Mouse (Mus musculus) G1E (cell line): ENCODE data around the gene Coro2a. TPM values are rescaled to one million over a fixed set of nuclear protein-coding genes. Genes with fewer than 3 reads are reported as not detected.
"Not testable (repeated sequence)": the region's sequence is repeated elsewhere in the genome, so short reads cannot be mapped to it uniquely, and the experiment has no call there.

ENCODE experiments used
- ATAC-seq: 2 replicates; pipeline ENCODE4 v1.8.0; 2016; ENCODE audit warnings: mild to moderate bottlenecking; ENCODE audit not compliant: insufficient number of reproducible peaks, poor library complexity, low FRiP score, severe bottlenecking; ENCODE audit errors: extremely low read depth
- DNase-seq: peaks from one replicate; pipeline ENCODE4 v3.0.0; 2012; ENCODE audit warnings: low spot score
- H3K27me3 ChIP-seq: 2 replicates; pipeline ENCODE4 v1.6.1; 2012; ENCODE audit warnings: mild to moderate bottlenecking, low read length, inconsistent platforms; ENCODE audit not compliant: insufficient read depth
- H3K36me3 ChIP-seq: replicated peaks from 2 replicates; pipeline ENCODE3; 2012; ENCODE audit warnings: mild to moderate bottlenecking, inconsistent platforms
- H3K4me1 ChIP-seq: 2 replicates; pipeline ENCODE4 v1.6.1; 2012; ENCODE audit warnings: low read depth, low read length, inconsistent platforms, mixed read lengths; ENCODE audit not compliant: insufficient read depth
- H3K4me3 ChIP-seq: 2 replicates; pipeline ENCODE4 v1.5.1; 2012; ENCODE audit warnings: low read depth, mild to moderate bottlenecking, inconsistent platforms, low read length, moderate library complexity, mixed read lengths
- H3K9me3 ChIP-seq: replicated peaks from 2 replicates; pipeline ENCODE4 v1.6.1; 2012; ENCODE audit warnings: inconsistent platforms
- CTCF ChIP-seq: IDR thresholded peaks from 2 replicates; pipeline ENCODE4 v1.5.1; 2012; ENCODE audit warnings: low read depth, low read length, inconsistent platforms, mixed read lengths
- GATA1 ChIP-seq: IDR thresholded peaks from 2 replicates; pipeline ENCODE4 v1.6.1; 2012; ENCODE audit warnings: borderline replicate concordance, low read length, inconsistent platforms, mixed read lengths
- GATA2 ChIP-seq: IDR thresholded peaks from 2 replicates; pipeline ENCODE4 v1.6.1; 2012; ENCODE audit warnings: low read depth, low read length, inconsistent platforms, borderline replicate concordance
- POLR2AphosphoS5 ChIP-seq: IDR thresholded peaks from 2 replicates; pipeline ENCODE4 v1.6.1; 2012; ENCODE audit warnings: low read depth, low read length, inconsistent platforms; ENCODE audit not compliant: insufficient replicate concordance
- TAL1 ChIP-seq: conservative IDR thresholded peaks from 2 replicates; pipeline ENCODE4 v1.6.1; 2012; ENCODE audit warnings: low read depth, low read length, inconsistent platforms, mixed read lengths
- polyA plus RNA-seq: library from polyadenylated mRNA; stranded (reverse); fragments of >175 nt; gene quantifications from 2 replicates; pipeline ENCODE4 v1.2.3, GENCODE M21; 2012
- total RNA-seq, 2 experiments: library from RNA; stranded (forward) in 1 of 2; stranded (reverse) in 1 of 2; fragments of 200-1000 nt in 1 of 2; fragments of >200 nt in 1 of 2; fragmentation: Nextera tagmentation in 1 of 2; gene quantifications; 2 replicates each; pipeline ENCODE4 v1.2.3; 2014 to 2017

The Coro2a gene
- total and polyA plus RNA-seq, 3 experiments: 79.5 to 501 (median 158) TPM

GRCm38 (mm10) chr4:46589151-46589550 is 12.9 kb downstream of the Coro2a start:
- peaks cover 92% of the 10 kb centered on the region for H3K4me1 ChIP-seq
- peaks cover 84% of the 10 kb centered on the region for H3K36me3 ChIP-seq
- DNase-seq (no peak), ATAC-seq (no peak)
- no peaks in the 10 kb centered on the region for H3K9me3 ChIP-seq
- TF ChIP-seq CTCF: no peak
- no peak for TF ChIP-seq GATA2
- TF ChIP-seq POLR2AphosphoS5: no peak
- TF ChIP-seq TAL1: no peak
- TF ChIP-seq GATA1: no peak
- peak overlapping the region; percentile 3; the same call in 1 of the 2 replicates for H3K4me3 ChIP-seq
- H3K27me3 ChIP-seq: no peaks in the 10 kb centered on the region

GRCm38 (mm10) chr4:46586473-46586872 is 15.5 kb downstream of the Coro2a start:
- no peak overlapping the region; the same call in 1 of the 2 replicates for H3K4me3 ChIP-seq
- H3K27me3 ChIP-seq: no peaks in the 10 kb centered on the region
- peaks cover 63% of the 10 kb centered on the region for H3K36me3 ChIP-seq
- peaks cover 71% of the 10 kb centered on the region for H3K4me1 ChIP-seq
- DNase-seq (no peak), ATAC-seq (no peak)
- TF ChIP-seq GATA1: no peak
- TF ChIP-seq TAL1: no peak
- TF ChIP-seq POLR2AphosphoS5: no peak
- TF ChIP-seq CTCF: no peak
- TF ChIP-seq GATA2: no peak
- H3K9me3 ChIP-seq: peaks cover 6% of the 10 kb centered on the region

- no peak for ATAC-seq
These were observed 16.2 kb downstream of the Coro2a start for GRCm38 (mm10) chr4:46585811-46586190.

GRCm38 (mm10) chr4:46585041-46585810 is 16.8 kb downstream of the Coro2a start:
- H3K27me3 ChIP-seq: no peaks in the 10 kb centered on the region
- DNase-seq (no peak), ATAC-seq (no peak)
- peaks cover 54% of the 10 kb centered on the region for H3K36me3 ChIP-seq
- TF ChIP-seq CTCF (no peak), TAL1 (no peak), GATA2 (no peak), POLR2AphosphoS5 (no peak), GATA1 (no peak)
- peaks cover 8% of the 10 kb centered on the region for H3K9me3 ChIP-seq
- H3K4me1 ChIP-seq: peaks cover 59% of the 10 kb centered on the region
- H3K4me3 ChIP-seq: peak overlapping the region; percentile 58; the same call in 1 of the 2 replicates

More at GRCm38 (mm10) chr4:46585811-46586190, 16.2 kb downstream of the Coro2a start:
- Histone ChIP-seq H3K4me3 (peak overlapping the region; percentile 51; the same call in 1 of the 2 replicates), H3K27me3 (no peaks in the 10 kb centered on the region), H3K4me1 (peaks cover 65% of the 10 kb centered on the region), H3K9me3 (peaks cover 8% of the 10 kb centered on the region), H3K36me3 (peaks cover 57% of the 10 kb centered on the region)
- no peak for DNase-seq
- TF ChIP-seq GATA1: no peak
- TF ChIP-seq GATA2: no peak

GRCm38 (mm10) chr4:46584536-46584935 is 17.5 kb downstream of the Coro2a start:
- peaks cover 52% of the 10 kb centered on the region for H3K4me1 ChIP-seq
- H3K4me3 ChIP-seq, ATAC-seq, DNase-seq, H3K27me3 ChIP-seq, H3K9me3 ChIP-seq: not testable (repeated sequence)
- peaks cover 47% of the 10 kb centered on the region for H3K36me3 ChIP-seq

GRCm38 (mm10) chr4:46584084-46584483 is 17.9 kb downstream of the Coro2a start:
- DNase-seq, H3K4me3 ChIP-seq, H3K27me3 ChIP-seq: not testable (repeated sequence)
- peaks cover 10% of the 10 kb centered on the region for H3K9me3 ChIP-seq
- peak; percentile 22; the same call in 1 of the 2 replicates for ATAC-seq
- peaks cover 48% of the 10 kb centered on the region for H3K4me1 ChIP-seq
- peaks cover 43% of the 10 kb centered on the region for H3K36me3 ChIP-seq

- peaks cover 28% of the 10 kb centered on the region for H3K4me1 ChIP-seq
- not testable (repeated sequence) for DNase-seq, H3K27me3 ChIP-seq, H3K4me3 ChIP-seq, ATAC-seq
- peaks cover 26% of the 10 kb centered on the region for H3K9me3 ChIP-seq
- H3K36me3 ChIP-seq: peaks cover 27% of the 10 kb centered on the region
These were observed 20.0 kb downstream of the Coro2a start for GRCm38 (mm10) chr4:46582024-46582423.

- not testable (repeated sequence) for DNase-seq, H3K27me3 ChIP-seq, H3K4me3 ChIP-seq, ATAC-seq
- H3K4me1 ChIP-seq: peaks cover 24% of the 10 kb centered on the region
- H3K9me3 ChIP-seq: peaks cover 28% of the 10 kb centered on the region
- H3K36me3 ChIP-seq: peaks cover 24% of the 10 kb centered on the region
These were observed 20.4 kb downstream of the Coro2a start for GRCm38 (mm10) chr4:46581577-46581976.

- ATAC-seq, DNase-seq, H3K4me3 ChIP-seq, H3K27me3 ChIP-seq: not testable (repeated sequence)
- H3K9me3 ChIP-seq: peaks cover 31% of the 10 kb centered on the region
- H3K4me1 ChIP-seq: peaks cover 16% of the 10 kb centered on the region
- peaks cover 16% of the 10 kb centered on the region for H3K36me3 ChIP-seq
These were observed 21.2 kb downstream of the Coro2a start for GRCm38 (mm10) chr4:46580799-46581243.

- ATAC-seq: not testable (repeated sequence)
These were observed 23.1 kb downstream of the Coro2a start for GRCm38 (mm10) chr4:46578796-46579346.

More at GRCm38 (mm10) chr4:46578796-46579346, 23.1 kb downstream of the Coro2a start:
- H3K9me3 ChIP-seq: peaks cover 31% of the 10 kb centered on the region
- H3K4me1 ChIP-seq: peaks cover 17% of the 10 kb centered on the region
- H3K36me3 ChIP-seq: peaks cover 16% of the 10 kb centered on the region
- not testable (repeated sequence) for H3K27me3 ChIP-seq, DNase-seq, H3K4me3 ChIP-seq
